Mouse (Mus musculus): ENCODE results near the gene Psmg4.
A peak's percentile ranks its signal among the peaks of the same experiment; 100 is the strongest.

Psmg4 gene

DNA sequence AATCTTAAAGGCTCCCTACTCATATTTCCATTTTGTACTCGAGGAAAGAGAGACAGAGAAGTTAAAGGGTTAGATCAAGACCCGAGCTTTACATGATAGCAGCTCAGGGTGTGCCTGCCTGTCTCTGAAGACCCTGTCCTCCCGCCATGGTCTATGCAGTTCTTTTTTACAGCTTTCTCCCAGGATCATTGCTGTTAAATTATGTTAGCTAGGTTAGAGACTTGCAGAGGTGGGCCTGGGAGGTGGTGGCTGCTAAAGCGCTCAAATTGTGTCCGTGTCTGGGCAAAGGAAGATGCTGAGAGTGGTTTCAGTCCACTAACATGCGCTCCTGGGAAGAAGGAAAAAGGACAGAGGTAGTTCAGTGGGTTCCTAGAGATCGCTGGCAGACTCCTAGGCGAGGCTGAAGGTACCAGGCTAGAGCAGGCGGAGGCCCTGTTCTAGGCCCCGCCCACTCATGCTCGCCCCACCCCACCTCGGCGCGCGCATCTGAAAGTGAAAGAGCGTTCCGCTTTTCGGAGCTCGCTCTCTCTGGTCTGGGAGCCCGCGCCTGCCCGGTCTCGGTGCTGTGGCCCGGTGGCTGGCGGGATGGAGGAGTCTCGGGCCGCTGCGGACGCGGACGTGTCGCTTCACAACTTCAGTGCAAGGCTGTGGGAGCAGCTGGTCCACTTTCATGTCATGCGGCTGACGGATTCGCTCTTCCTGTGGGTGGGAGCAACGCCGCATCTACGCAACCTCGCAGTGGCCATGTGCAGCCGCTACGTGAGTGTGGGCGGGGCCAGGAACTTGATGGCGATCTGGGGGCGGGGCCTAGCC is at the start of gene Psmg4:
Gene Psmg4 (plus strand): TSS at position 474 of the 813 bp plus-strand sequence.
- DNase-seq (ENCODE audit: low read depth), result peak; percentile 70

DNA sequence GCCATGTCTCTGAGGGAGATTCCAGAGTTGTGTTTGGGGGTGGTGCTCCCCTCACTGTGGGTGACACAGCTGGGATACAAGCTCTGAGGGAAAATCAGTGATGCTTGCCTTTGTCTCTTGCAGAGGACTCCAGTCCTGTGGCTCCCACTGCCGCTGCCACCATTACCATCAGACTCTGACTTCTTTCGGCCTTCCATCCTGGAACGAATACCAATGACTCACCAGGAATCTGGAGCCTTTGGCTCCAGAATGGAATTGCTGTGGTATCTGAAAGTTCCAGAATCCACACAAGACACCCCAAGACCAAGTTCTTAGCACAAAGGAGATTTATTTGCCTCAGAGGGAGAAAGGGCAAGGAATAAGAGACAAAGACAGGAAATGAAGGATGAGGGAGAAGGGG is 49.7 kb upstream of the Psmg4 start:
- peak; percentile 88 for DNase-seq (ENCODE audit: low read depth)

DNA sequence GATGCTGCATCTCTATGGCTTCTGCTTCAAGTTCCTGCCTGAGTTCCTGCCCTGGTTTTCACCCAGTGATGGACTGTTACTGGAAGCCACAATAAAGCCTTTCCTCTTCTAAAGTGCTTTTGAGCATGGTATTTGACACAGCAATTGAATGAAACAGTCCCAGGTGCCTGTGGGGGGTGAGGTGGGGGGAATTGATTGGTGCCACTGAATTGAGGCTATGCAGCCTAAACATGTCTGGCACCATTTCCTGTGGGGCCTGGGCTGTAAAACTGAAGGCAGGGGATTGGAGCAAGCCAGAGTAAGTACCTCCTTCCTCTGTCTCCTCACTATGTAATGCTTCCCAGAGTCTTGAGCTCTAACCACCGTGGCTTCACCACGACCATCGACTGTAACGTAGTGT is 48.1 kb upstream of the Psmg4 start:
- no peak for DNase-seq (ENCODE audit: low read depth)

DNA sequence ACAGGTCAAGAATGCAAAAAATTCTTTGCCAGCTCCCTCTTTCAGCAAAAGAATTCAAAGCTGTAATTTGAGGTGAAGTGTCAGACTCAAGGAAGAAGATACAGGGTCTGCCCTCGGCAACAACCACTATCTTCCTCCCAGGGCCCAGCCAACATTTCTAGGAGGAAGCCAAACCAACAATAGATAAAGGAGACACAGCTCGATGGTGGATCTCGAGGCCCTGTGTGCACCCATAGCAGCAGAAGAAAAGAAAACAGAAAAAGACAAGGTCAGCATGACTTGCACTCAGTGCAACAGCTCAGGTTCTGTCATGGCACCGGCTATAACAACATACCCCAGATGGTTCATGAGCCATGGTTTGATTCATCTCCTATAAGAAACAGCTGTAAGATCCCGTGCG is 46.3 kb upstream of the Psmg4 start:
- DNase-seq (ENCODE audit: low read depth), result no peak

DNA sequence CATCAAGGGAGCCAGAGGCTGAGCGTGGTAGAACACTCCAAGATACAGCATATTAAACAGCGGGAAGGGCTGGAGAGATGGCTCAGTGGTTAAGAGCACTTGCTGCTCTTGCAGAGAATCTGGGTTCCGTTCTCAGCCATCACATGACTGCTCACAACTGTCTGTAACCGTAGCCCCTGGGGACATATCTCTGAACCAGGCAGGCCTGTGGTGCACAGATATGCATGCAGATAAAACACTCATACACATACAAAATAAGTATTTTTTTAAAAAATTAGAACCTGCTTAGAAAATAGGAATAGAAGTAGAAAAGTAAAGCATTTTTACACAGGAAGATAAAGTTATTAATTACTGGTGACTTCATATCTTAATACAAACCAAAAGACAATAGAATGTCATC is 43.9 kb upstream of the Psmg4 start:
- no peak for DNase-seq (ENCODE audit: low read depth)

DNA sequence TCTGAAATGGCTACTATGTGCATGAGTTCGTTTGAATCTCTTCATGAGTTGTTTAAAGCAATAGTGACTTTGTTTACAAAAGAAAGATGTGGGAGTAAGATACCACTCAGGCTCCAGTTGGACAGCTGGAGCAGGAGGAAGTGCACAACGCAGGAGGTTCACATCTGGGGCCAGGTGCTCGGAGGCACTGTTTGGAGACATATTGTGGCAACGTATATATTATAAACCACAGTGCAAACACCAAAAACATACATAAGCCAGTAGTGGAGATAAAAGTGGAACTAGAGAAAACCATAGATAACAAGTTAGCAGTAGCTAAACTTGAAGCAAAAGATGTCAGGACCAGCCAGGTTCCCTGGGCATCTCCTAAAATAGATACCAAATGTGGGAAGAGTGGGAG is 43.4 kb upstream of the Psmg4 start:
- no peak for DNase-seq (ENCODE audit: low read depth)

DNA sequence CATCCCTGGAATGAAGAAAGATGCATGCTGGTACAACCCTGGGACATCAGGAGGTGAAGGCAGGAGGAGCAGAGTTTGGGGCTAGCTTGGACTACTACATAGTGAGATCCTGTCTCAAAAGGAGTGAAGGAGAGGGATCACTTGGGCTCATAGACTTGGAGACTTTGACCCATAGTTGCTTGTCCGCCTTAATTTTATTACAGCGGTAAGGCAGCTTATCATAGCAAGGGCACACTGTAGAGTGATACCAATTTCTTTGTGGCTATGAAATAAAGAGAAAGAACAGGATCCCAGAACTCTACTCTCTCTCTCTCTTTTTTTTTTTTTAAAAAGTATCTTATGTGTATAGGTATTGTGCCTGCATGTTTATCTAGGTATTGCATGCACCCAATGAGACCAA is 42.2 kb upstream of the Psmg4 start:
- no peak for DNase-seq (ENCODE audit: low read depth)

DNA sequence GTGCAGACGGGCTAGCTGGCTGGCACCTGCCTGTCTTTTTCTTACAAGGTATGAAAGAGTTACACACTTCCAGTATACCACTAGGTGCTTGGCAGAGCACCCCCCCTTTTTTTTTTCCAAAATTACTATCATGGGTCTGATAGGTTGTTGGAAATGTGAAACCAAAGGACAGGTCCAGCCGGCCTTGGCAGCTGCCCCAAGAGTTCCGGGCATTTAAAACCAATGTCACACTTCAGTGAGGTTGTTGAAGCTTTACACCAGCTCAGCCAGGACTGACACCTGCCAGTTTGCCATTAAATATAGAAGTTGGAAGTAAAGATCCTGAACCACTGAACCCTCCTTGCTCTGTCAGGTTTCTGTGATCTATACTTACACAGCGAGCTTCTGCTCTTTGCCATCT is 37.1 kb upstream of the Psmg4 start:
- no peak for DNase-seq (ENCODE audit: low read depth)

DNA sequence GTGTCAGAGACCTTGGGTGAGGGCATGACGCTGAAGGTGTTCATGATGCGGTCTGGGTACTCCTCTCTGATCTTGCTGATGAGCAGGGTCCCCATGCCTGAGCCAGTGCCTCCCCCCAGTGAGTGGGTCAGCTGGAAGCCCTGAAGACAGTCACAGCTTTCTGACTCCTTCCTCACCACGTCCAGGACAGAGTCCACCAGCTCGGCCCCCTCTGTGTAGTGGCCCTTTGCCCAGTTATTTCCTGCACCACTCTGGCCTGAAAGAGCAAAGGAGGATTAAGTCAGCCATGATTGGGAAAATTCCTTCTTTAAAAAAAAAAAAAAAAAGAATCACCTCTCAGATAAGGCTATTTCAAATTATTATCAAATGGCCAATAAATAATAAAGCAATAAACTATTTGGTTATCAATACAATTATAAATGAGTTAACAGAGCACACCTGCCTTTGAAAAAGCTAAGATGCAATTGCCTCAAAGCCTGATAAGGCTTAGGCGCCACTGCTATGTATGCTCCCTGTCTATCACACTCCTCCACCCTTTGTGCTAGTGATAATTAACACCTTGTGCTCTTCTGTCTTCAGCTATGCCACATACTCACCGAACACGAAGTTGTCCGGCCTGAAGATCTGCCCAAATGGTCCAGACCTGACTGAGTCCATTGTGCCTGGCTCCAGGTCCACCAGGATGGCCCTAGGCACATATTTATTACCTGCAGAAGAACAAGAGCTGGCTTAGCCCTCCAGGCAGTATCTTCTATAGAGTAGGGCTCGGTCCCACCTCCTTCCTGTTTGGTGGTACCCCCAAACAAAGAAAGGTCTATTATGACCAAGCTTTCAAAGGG is 34.3 kb upstream of the Psmg4 start:
- no peak for DNase-seq (ENCODE audit: low read depth)

DNA sequence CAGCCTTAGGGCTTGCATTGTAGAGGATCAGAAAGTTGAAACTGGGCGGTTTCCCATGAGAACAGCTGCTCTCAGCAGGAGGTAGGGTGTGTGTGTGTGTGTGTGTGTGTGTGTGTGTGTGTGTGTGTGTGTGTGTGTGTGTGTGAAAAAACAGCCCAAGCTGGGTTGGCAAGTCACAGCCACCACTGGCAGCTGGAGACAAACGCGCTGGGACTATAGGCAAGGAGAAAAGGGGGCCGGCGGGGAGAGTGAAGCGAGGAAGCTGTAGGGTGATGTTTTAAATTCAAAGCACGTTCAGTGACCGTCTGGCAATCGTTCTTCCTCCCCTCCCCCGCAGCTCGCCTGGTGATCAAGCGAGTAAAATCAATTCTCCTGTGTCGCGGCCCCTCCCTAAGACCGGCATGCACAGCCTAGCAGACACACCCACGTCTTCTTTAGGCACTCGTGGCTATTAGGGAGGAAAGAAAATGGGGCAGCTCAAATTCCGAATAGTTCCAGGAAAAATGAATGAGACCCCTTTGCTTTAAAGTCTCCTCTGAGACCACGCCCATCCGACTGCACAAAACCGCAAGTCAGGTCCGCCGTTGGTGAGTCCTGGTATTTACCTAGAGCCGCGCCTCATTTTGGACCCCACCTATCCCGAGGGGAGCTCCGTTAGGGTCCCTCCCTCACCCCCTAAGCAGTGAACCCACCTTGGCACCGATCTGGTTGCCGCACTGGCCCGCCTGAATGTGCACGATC is 33.1 kb upstream of the Psmg4 start:
- DNase-seq (ENCODE audit: low read depth), result no peak

DNA sequence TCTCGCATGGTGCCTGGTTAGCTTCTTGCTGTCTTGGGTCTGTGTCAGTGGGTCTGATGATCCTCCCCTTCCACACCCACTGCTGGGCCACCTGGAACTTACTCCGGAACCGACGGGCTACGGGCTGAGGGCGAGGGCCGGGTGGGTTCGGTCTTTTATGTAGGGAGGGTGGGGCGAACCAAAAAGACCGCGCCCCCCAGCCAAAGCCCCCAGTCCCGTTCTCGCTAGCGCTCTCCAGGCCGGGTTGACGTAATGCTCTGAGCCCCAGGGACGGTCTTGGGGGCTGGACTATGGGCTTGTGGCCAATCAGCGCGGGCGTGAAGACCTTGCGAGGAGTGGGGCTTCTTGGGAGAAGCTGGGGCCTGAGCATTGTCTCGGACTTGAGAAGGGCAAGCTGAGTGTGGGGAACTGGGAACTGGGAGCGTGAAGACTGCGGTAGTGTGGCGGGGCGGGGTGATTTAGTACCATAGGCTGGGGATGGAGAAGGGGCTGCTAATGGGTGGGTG is 32.5 kb upstream of the Psmg4 start, which contains the start of gene Tubb2b:
Gene Tubb2b (minus strand): TSS at position 241 of the 506 bp plus-strand sequence.
- DNase-seq (ENCODE audit: low read depth), result no peak

DNA sequence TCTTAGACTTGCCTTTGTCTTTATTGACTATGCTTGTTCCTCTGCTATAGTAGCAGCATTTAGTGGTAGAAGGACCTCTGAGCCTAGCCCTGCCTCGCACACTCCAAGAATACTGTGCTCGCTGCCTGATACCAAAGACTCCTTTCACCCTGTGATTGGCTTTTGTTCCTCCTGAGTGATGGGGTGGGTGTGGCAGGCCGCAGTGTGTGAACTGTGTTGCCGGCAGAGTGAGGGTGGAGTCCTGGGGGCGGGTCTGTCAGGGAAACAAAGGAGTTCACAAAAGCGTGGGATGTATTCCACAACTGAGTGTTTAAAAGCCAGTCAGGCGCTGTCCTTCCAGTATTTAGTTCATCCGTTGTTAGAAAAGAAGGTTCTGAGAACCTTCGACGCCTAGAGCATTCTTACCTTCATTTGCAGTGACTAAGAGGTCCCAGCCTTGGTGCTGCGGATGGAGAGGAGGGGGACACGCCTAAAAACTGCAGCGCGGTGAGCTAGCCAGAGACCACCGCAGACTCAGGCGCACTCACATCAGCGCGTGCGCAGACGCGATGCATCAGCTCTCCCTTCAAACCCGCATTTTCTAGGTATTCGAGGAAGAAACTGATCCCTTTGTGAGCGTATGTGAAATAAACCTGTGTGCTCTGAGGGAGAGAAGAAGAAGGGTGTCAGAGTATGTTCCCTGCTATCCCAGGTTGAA is 31.6 kb upstream of the Psmg4 start:
- no peak for DNase-seq (ENCODE audit: low read depth)

DNA sequence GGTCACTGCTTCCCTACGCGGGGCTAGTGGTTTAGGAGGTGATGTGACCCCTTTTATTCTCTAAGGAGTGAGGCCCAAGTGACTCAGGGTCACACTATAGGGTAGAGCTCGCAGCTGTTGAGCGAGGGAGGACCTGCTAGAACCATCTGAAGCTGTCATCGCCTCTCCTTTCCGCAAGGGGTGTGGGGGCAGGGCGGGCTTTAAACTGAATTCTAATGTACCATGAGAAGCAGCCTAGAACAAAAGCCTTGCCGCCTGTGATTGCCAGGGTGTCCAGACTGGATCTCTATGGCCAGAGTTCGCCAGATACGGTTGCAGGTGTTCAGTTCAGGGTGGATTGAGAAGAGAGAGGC is 31.1 kb upstream of the Psmg4 start:
- DNase-seq (ENCODE audit: low read depth), result no peak

DNA sequence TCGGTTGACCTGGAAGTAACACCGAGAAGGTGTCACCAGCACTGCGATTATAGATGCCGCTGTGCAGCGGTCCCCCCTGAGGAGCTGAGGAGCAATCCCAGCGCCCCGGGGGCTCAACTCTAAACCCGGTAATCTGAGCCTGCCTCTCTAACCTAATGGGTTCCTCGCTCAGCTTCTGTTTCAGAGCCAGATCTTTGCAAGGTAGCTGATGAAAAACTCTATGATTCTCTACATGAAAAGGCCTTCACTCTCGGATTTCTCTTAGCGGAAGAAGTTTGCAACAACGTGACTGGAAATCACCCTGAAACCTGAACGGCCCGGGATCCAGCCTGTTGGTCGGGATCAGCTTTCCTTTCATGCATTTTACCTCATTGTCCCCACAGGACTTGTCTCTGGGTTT is 30.5 kb upstream of the Psmg4 start:
- DNase-seq (ENCODE audit: low read depth), result no peak

DNA sequence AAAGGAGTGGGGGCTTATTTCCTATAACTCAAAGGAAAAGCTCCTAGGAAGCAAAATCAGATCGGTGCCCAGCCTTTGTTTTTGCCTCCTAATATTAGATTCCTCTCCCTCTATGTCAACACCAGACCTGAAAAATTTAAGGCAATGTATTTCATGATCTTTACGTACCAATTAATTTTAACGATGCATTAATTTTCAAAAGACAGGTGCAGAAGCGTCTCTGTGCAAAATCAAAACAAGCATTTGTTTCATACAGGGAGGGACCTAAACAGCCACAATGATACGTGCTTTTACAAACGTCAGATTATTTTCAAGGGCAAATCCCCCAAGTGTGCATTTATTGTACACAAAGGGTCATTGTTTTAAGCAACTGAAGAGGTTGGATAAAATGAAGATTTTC is 29.9 kb upstream of the Psmg4 start:
- DNase-seq (ENCODE audit: low read depth), result no peak

DNA sequence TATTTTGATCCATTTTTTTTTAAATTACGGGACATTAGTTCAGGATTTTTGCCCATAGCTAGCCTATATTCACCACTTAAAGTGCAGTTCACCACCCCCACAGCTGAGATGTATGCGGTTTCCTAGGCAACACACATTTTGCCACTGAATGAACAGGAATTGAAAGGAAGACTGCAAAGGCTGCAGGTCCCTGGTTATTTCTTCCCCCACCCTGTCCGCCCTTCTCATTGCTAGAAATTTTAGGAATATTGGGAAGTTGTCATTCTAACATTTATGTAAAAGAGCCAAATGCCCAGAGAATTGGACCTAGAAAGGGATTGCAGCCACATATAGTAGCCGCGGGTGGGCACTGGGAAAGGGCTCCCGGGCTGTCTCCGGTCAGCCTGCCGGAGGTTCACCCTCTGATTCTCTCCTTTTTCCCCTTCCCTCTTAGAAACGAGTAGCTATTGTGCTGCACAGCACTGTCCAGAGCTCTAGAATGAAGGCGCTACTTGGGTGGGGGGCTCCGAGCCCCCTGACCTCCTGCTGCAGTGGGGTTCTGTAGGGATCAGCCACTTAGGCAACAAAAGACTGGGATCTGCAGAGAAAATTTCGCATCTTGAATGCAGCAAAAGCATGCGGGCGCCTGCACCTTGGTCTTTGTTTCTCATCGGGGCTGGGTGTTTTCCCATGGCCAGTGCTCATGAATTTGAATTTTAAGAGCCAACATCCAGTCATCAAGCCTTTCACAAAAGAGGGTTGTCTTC is 29.3 kb upstream of the Psmg4 start:
- no peak for DNase-seq (ENCODE audit: low read depth)

DNA sequence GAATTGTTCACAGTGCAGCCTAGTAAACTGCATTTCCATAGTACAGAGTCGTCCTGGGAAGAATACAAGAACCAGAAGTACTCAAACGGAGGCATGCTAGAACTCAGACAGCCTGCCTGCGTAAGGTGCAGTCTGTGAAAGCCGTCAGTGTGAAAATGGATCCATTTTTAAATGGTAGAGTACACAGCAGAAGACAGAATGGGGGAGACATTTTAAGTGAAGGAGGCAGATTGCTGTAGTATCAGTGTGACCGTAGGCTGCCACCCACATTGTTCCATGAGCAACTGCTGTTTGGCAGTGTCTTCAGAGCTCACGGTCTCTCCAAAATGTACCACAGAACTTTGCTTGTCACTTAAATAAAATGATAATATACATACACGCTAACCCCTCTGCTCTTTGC is 28.5 kb upstream of the Psmg4 start:
- no peak for DNase-seq (ENCODE audit: low read depth)

DNA sequence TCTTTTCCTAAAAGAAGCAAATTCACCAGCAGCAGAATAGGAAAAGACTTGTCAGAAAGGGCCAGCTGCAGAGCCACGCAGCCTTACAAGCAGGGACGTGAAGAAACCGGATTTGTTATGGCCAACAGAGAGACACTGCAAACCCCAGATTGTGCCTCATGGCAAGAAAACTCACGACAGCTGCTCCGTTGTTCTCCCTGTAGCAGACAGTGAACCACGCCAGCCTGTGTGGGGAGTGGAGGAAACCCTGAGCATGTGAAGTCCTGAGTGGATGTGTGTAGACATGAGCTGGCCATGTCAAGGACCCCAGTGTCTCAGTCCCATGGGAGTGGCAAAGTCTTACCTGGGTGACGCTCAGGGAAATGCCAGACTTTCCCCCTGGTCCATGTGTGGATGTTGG is 26.2 kb upstream of the Psmg4 start:
- no peak for DNase-seq (ENCODE audit: low read depth)

DNA sequence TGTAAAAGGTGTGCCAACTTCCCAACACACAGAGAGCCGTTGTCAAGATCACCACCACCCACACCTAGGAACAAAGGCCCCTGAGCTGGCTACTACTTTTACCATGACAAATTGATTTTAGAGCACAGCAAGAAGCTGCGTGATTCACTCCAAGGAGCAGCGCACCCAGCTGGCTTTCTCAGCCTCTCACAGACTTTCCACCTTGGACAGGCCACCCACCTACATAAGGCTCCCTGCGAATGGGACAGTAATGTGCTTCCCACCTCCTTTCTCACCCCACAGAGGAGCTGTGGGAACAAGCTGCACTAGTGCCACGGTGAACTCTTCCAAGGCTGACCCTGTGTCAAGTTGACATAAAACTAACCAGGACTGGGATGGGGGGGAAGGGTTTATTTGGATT is 19.4 kb upstream of the Psmg4 start:
- DNase-seq (ENCODE audit: low read depth), result no peak

DNA sequence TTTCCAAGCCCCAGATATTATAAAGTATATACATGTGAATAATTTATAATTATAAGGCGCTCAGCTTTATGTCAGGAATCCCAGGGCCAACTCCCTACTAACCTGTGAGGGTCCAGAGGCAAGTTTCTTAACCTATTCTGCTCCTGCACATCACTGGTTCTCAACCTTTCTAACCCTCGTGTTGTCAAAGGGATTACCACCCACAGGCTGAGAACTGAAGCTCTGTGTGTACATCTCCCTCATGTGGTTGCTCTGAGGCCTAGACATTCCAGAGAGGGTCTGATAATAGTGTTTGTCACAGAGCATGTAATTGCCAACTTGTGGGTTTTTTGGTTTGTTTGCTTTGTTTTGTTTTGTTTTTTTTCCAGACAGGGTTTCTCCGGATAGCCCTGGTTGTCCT is 15.8 kb upstream of the Psmg4 start:
- no peak for DNase-seq (ENCODE audit: low read depth)

DNA sequence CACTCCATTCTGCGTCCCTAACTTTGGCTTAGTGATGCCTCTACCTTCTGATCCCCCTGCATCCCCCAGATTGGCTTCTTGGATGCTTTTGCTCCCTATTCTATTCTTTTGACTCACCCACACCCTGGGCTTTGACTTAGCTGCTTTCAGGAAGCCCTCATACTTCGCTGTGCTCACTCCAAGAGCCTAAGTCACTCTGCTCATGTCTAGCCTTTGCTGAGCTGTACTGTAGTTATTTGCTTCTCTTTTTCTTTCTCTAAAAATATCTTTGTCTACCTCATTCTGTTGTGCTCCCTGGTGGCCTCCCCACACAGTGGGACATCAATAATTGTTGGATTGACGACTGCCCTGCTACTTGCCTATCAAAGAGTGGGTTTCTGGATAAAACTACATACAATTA is 14.6 kb upstream of the Psmg4 start:
- DNase-seq (ENCODE audit: low read depth), result no peak
